Mouse (Mus musculus) forelimb bud, embryonic 11.5 days (tissue): ENCODE data around the gene Smarcb1.

Experiments
- DNase-seq: peaks from one replicate; pipeline ENCODE4 v3.0.0-alpha.2; 2012; ENCODE audit warnings: low read depth, low spot score

Gene Smarcb1

DNA sequence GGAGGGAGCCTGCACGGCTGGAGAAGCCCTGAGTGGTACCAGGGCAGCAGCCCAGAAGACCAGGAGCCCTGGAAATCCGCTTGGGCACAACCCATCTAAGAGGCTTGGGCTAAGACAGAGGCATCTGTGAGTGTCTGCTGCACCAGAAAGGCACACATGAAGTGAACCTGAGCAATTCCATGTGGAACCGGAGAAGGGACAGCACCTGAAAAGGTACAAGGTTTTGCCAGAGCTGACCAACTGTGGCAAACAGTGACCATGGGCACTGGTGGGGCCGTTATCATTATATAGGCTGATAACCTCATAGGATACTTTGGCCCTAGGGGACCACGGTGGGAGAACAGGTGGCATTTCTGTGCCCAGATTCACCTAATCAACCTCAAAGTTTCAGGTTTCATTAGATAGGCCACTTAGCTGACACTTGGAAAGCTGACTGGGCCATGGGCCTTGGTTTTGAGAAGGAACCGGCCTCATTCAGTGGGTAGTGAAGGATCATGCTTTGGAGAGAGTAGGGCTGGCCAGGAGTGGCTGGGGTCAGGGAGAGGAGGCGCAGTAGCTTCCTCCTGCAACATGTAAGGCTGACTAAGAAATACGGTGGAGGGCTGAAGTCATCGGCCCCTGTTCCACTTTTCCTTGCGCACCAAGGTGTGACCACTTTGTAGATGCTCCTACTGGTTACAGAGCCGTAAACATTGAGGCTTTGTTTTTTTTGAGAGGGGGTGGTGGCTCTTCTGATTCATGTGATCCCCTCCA lies 65.1 kb downstream of the Smarcb1 start:
- no peak for DNase-seq

DNA sequence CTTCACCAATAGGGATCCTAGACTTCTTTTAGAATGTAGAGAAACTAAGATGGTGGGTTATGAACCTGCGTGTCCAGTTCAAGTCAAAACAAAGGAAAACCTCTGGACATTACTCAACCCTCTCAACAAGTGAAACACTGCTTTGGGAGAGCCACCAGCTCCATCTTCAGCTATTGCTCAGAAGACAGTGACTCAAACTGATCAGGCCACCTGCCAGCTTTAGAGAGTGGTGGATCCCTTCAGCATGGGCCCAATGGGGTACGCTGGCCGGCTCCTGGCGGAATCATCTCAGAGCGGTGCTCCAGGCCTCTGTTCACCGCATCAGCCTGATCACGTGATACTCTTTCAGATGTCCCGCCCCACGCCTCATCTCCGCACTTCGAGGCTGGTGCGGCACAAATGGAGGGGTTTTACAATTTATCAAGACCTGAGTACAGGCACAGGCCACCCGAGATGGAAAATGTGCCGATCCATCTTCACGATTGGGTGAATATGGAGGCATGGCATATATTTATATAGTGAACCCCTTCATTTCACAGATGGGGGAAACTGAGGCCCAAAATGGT lies 65.9 kb downstream of the Smarcb1 start:
- DNase-seq: no peak

DNA sequence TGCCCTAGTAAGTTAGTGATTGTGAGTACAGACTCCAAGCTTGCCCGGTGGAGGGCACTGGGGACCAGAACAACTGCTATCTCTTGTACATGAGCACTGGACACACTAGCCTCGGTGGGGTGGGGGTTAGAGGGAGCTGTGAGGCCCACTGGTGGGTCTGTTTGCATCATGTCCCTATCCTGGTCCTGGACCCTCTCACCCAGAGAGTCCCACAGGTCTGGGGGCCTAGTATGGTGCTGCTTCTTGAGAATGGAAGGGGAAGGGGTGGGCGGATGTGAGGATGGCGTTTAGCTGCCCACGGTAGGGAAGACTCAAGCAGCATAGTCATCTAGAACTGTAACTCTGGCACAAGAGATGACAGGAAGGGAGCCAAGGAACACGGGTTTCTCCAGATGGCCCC lies 66.6 kb downstream of the Smarcb1 start:
- DNase-seq: no peak

DNA sequence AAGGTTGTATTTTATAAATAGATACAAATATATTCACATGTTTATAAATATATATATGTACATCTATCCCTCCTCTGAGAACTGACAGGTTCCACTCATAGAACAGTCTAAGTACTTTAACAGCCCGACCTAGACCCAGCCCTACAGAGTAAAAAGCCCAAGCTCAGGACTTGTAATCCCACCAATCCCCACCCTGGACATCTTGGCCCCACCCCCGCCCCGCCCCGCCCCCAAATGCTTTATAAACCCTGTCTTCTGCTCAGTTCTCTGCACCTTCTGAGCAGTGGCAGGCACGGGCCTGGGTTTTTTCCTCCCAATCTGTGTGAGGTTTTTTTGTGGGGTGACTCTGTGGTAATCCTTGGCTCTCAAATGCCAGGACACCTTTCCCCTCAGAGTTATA lies 67.3 kb downstream of the Smarcb1 start:
- DNase-seq: no peak

DNA sequence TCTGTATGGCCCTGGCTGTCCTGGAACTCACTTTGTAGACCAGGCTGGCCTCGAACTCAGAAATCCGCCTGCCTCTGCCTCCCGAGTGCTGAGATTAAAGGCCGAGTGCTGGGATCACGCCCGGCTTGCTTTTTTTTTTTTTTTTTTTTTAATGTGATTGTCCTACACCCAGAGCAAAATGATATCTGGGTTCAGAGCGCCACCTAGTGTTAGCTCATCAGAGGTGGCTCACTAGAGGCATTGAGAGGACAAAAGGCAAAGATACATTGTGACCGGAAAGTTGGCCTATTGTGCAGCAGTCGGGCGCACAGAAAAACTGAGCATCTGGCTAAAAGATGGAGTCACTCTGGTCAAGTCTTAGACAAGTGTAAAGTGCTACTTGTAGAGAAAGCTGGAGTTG lies 68.0 kb downstream of the Smarcb1 start:
- peak; percentile 86 for DNase-seq

DNA sequence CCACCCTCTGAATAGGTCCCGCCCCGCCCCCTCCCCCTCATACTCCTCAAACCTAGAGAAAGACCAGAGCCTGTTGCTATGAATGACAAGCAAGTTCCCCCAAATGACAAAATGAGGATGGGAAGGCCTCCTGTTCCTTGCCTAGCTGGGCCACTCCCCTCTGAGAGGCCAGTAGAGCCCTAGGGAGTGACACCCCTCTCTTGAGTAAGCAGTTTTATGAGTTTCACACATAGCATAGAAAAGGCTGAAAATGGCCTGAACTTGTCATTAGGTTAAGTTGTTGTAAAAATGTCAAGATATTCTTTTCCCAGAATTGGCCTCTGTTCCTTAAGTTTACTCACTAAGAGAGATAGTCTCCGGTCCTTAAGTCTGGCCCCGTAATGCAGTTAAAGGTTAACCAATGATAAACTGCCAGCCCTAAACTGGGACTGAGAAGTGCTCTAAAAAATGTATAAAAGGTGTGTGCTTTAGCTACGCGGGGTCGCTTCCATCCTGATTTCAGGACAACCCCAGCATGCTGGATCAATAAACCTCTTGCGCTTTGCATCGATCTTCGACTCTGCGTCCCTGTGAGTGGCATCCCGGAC lies 68.8 kb downstream of the Smarcb1 start:
- no peak for DNase-seq

DNA sequence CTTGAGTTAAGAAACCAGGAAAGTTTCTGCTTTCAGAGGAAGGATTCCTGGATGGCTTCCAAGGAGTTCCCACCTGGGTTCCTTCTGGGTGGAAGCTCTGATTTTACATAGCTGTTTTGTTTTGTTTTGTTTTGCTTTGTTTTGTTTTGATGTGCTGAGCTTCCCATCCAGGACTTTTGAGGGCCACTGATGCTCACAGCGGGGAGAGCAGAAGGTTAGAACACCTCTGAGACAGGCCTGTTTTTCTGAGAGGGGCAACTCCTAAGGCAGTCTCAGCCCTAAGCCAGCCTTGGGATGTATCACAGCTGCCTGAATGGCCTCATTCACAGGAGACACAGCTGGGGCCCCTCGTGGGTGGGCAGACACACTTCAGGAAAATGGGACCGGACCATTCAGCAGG lies 69.7 kb downstream of the Smarcb1 start:
- DNase-seq: no peak

DNA sequence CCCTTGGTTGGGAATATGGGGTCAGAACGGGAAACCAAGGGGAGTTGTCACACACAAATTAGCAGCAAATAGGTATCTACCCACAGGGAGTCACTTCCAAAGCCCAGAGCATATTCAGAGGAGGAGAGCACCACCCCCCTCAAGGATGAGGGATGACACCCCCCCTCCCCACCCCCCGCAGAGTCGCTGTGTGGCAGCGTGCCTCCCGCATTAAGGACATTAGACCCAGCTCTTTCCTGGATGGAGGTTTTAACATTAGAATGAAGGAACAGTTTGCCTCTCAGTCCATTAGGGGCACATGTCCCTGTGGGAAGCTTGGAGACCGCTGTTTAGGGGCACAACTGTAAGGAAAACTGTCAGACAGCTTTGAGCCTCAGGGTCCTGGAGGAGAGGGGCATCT lies 70.3 kb downstream of the Smarcb1 start:
- DNase-seq: no peak

DNA sequence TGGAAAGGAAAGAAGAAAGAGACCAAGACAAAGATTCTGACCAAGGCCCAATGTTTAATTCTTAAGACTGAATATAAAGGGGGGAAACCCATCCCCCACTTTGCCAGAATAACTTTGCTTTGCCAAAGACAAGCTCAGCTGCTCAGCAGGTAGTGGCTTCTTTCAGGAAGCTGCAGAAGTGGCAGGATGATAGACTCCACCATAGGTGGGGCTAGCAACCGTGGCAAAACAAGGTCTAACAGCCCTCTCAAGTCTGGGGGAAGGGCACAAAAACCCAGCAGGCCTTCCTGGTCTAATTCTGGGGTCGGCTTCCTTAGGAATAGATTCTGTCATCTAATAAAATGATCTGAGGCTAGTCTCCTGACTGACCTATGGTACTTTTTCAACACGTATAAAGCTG lies 73.0 kb downstream of the Smarcb1 start:
- no peak for DNase-seq
